In genomic region chr2:93891611-93892280, GRCm38 (mm10) we compare ENCODE assay signal across 8 mouse cellular contexts. TPM values are rescaled to one million over a fixed set of nuclear protein-coding genes. Genes with fewer than 3 reads are reported as not detected.
A peak's percentile ranks its signal among the peaks of the same experiment; 100 is the strongest.
DNase-seq lines count a peak whose midpoint lies in the region; ATAC-seq and TF ChIP-seq lines count a peak whose summit lies in the region.

No protein-coding gene starts in this region.

- no peak overlapping the region for H3K4me2 ChIP-seq in kidney, embryonic 14.5 days (replicated peaks; ENCODE audit: low read depth, low read length)
- H3K4me2 ChIP-seq in limb, embryonic 14.5 days (replicated peaks; ENCODE audit: low read depth, low read length, severe bottlenecking), result no peak overlapping the region
- no peak overlapping the region for H3K4me2 ChIP-seq in midbrain, postnatal 0 days (ENCODE audit: low read depth, low read length, poor library complexity, severe bottlenecking)

- no peak overlapping the region for H3K9ac ChIP-seq in kidney, embryonic 14.5 days (ENCODE audit: low read depth, low read length)
- H3K9ac ChIP-seq in limb, embryonic 14.5 days (ENCODE audit: low read depth, low read length, severe bottlenecking), result no peak overlapping the region
- no peak overlapping the region for H3K9ac ChIP-seq in midbrain, postnatal 0 days (replicated peaks; ENCODE audit: low read length, poor library complexity, severe bottlenecking)

- 15% methylated on average over 9 of the region's 9 CpGs for WGBS in kidney, embryonic 14.5 days
- WGBS in limb, embryonic 14.5 days, result 17% methylated on average over 8 of the region's 9 CpGs
- WGBS in midbrain, postnatal 0 days, result 15% methylated on average over 9 of the region's 9 CpGs

- no peaks in the 10 kb centered on the region for H3K9me3 ChIP-seq in E14TG2a.4 (ENCODE audit: low read length)
- no peaks in the 10 kb centered on the region for H3K9me3 ChIP-seq in kidney, embryonic 14.5 days (ENCODE audit: control insufficient read depth, low read length)
- no peaks in the 10 kb centered on the region for H3K9me3 ChIP-seq in limb, embryonic 14.5 days (ENCODE audit: control insufficient read depth, low read length)
- H3K9me3 ChIP-seq in midbrain, postnatal 0 days (ENCODE audit: low read length), result no peaks in the 10 kb centered on the region

- no peak for TF ChIP-seq CTCF in E14TG2a.4 (conservative IDR thresholded peaks at IDR 0.05; ENCODE audit: low read length)
- no peak for TF ChIP-seq CTCF in midbrain, postnatal 0 days (IDR thresholded peaks at IDR 0.05)

- peak; percentile 80 for ATAC-seq in kidney, embryonic 14.5 days (ENCODE audit: low FRiP score, low TSS enrichment)
- peak; percentile 74; the same call in 1 of the 2 replicates for ATAC-seq in limb, embryonic 14.5 days (ENCODE audit: low FRiP score, low read depth)
- peak; percentile 91 for ATAC-seq in midbrain, postnatal 0 days (ENCODE audit: low FRiP score)

- no peak for TF ChIP-seq POLR2A in limb, embryonic 14.5 days (IDR thresholded peaks at IDR 0.05; ENCODE audit: borderline replicate concordance, extremely low read depth, insufficient read depth, insufficient read length)

- no peaks in the 10 kb centered on the region for H3K27me3 ChIP-seq in E14TG2a.4 (ENCODE audit: insufficient read depth, low read length)
- no peaks in the 10 kb centered on the region for H3K27me3 ChIP-seq in kidney, embryonic 14.5 days (ENCODE audit: control insufficient read depth, insufficient read depth, low read length)
- no peaks in the 10 kb centered on the region for H3K27me3 ChIP-seq in limb, embryonic 14.5 days (ENCODE audit: control insufficient read depth, insufficient read depth, low read length)
- H3K27me3 ChIP-seq in midbrain, postnatal 0 days (ENCODE audit: insufficient read depth, low read length), result no peaks in the 10 kb centered on the region

- H3K4me1 ChIP-seq in E14TG2a.4 (replicated peaks; ENCODE audit: low read depth, low read length), result peaks cover 55% of the 10 kb centered on the region
- 0 out of 2 replicates have a peak, but pooled peaks cover 9% of the 10 kb centered on the region for H3K4me1 ChIP-seq in kidney, embryonic 14.5 days (ENCODE audit: control insufficient read depth, insufficient read depth, low read length)
- H3K4me1 ChIP-seq in limb, embryonic 14.5 days (ENCODE audit: control insufficient read depth, insufficient read depth, low read length), result peaks cover 9% of the 10 kb centered on the region
- H3K4me1 ChIP-seq in midbrain, postnatal 0 days (ENCODE audit: insufficient read depth, low read length), result no peaks in the 10 kb centered on the region

- no peaks in the 10 kb centered on the region for H3K36me3 ChIP-seq in E14TG2a.4 (ENCODE audit: insufficient read depth, low read length)
- H3K36me3 ChIP-seq in kidney, embryonic 14.5 days (ENCODE audit: control insufficient read depth, insufficient read depth, low read length), result no peaks in the 10 kb centered on the region
- H3K36me3 ChIP-seq in limb, embryonic 14.5 days (ENCODE audit: control insufficient read depth, insufficient read depth, low read length), result no peaks in the 10 kb centered on the region
- H3K36me3 ChIP-seq in midbrain, postnatal 0 days (ENCODE audit: insufficient read depth, low read length), result no peaks in the 10 kb centered on the region

- peak; percentile 36 to 63 for DNase-seq in adrenal gland, postnatal 36 days
- peak; percentile 72 to 89 for DNase-seq in frontal cortex, postnatal 14 days (ENCODE audit: low spot score in 2 of 2)
- peak; percentile 41 for DNase-seq in limb, embryonic 14.5 days (ENCODE audit: low spot score)
- peak; percentile 93 for DNase-seq in midbrain, postnatal 0 days (ENCODE audit: low spot score)
- no peak for DNase-seq in spleen, adult 18-20 months
- DNase-seq in B cell, adult 2 months, result no peak

- peak overlapping the region; percentile 20; the same call in 1 of the 2 replicates for H3K4me3 ChIP-seq in E14TG2a.4 (replicated peaks; ENCODE audit: low read length)
- no peak overlapping the region for H3K4me3 ChIP-seq in kidney, embryonic 14.5 days (ENCODE audit: low read length)
- H3K4me3 ChIP-seq in limb, embryonic 14.5 days (replicated peaks; ENCODE audit: low read length), result no peak overlapping the region
- H3K4me3 ChIP-seq in midbrain, postnatal 0 days (ENCODE audit: low read depth, low read length), result no peak overlapping the region

- H3K27ac ChIP-seq in kidney, embryonic 14.5 days (ENCODE audit: low read depth, low read length), result peak overlapping the region; percentile 63; the same call in 1 of the 2 replicates
- H3K27ac ChIP-seq in limb, embryonic 14.5 days (replicated peaks; ENCODE audit: low read depth, low read length), result peak overlapping the region; percentile 48; the same call in 1 of the 2 replicates
- peak overlapping the region; percentile 72 for H3K27ac ChIP-seq in midbrain, postnatal 0 days (ENCODE audit: low read depth, low read length)

RNA-seq across cellular contexts. Expression of gene Accsl, which starts 22.8 kb away (rescaled TPM):
- total RNA-seq in adrenal gland, postnatal 36 days (2021), result under 1 TPM in 1 of 2 experiments, not detected in 1; 0.86 TPM
- not detected in 2 replicates for polyA plus RNA-seq in kidney, embryonic 14.5 days (2014; fragmentation: Nextera tagmentation; extraction: Ambion mirVana)
- 0.15 and 0.17 TPM in 2 replicates for polyA plus RNA-seq in limb, embryonic 14.5 days (2012; rRNA removed)
- polyA plus RNA-seq in limb, embryonic 14.5 days (2014; fragmentation: Nextera tagmentation; extraction: Ambion mirVana), result 0.29 TPM in 1 of 2 replicates, not detected in the other
- total RNA-seq in midbrain, postnatal 0 days (2014; rRNA removed), result 0.52 TPM in 1 of 2 replicates, not detected in the other
- polyA plus RNA-seq in midbrain, postnatal 0 days (2015; fragmentation: Nextera tagmentation; extraction: Ambion mirVana), result 0.11 and 0.51 TPM in 2 replicates

RNA-seq across cellular contexts. Expression of gene Accs, which starts 42.0 kb away (rescaled TPM):
- 10 to 100 TPM in 1 of 2 experiments, 1 to 10 TPM in 1; 7.1 to 10.7 TPM for total RNA-seq in adrenal gland, postnatal 36 days (2021)
- polyA plus RNA-seq in kidney, embryonic 14.5 days (2014; fragmentation: Nextera tagmentation; extraction: Ambion mirVana), result 7.3 and 10.8 TPM in 2 replicates
- 28.6 and 32.3 TPM in 2 replicates for polyA plus RNA-seq in limb, embryonic 14.5 days (2012; rRNA removed)
- 8.2 and 8.3 TPM in 2 replicates for polyA plus RNA-seq in limb, embryonic 14.5 days (2014; fragmentation: Nextera tagmentation; extraction: Ambion mirVana)
- total RNA-seq in midbrain, postnatal 0 days (2014; rRNA removed), result 10.8 and 12.1 TPM in 2 replicates
- 4.7 and 4.9 TPM in 2 replicates for polyA plus RNA-seq in midbrain, postnatal 0 days (2015; fragmentation: Nextera tagmentation; extraction: Ambion mirVana)

Comparison
In these comparisons a context has a peak if more than half of its experiments do, and no peak if none do; other contexts are left out.
1. DNase-seq: peak in adrenal gland, postnatal 36 days (2 of 2), frontal cortex, postnatal 14 days (2 of 2), limb, embryonic 14.5 days (single experiment) and midbrain, postnatal 0 days (single experiment); none in spleen, adult 18-20 months (0 of 2) and B cell, adult 2 months (0 of 2).
2. Peak in every context shown above with its lines, with median percentiles within 50 percentile points of each other: ATAC-seq and H3K27ac ChIP-seq.